Mouse (Mus musculus) left cerebral cortex, adult 11 months (tissue): ENCODE data around the gene Aplp1.

Experiments
- DNase-seq: peaks from one replicate; pipeline ENCODE4 v3.0.0; 2022; ENCODE audit warnings: low spot score

Gene Aplp1

GRCm38 (mm10) chr7:30450241-30450640, 4.9 kb upstream of the Aplp1 start:
- DNase-seq: no peak

GRCm38 (mm10) chr7:30444154-30444970, 973 bp downstream of the Aplp1 start:
- peak; percentile 81 for DNase-seq

DNA sequence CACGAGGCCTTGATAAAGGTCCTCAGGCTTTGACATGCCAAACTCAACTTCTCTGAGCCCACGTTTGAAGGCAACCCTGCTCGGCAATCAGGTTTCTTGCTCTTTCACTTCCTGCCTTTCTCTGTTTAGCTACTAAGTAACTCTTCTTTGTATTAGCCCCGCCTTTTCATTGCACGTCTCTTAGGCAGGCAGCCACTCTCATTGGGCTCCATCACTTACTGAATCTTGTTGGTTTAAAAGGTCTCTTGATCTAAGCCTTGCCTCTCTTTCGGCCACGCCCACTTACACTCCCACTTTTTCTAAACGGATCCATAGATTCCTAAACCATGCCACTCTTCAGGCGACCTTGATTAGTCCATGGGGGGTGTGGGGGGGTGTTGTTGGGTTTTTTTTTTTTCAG, 1.6 kb downstream of the Aplp1 start:
- no peak for DNase-seq

GRCm38 (mm10) chr7:30440697-30441096, 4.6 kb downstream of the Aplp1 start:
- DNase-seq: no peak

- DNase-seq: no peak
These were observed 5.6 kb downstream of the Aplp1 start for GRCm38 (mm10) chr7:30439734-30440133.

GRCm38 (mm10) chr7:30436879-30437278, 8.5 kb downstream of the Aplp1 start:
- DNase-seq: no peak

- DNase-seq: no peak
These were observed 10.2 kb downstream of the Aplp1 start for GRCm38 (mm10) chr7:30435156-30435555.

- no peak for DNase-seq
These were observed 10.6 kb downstream of the Aplp1 start for GRCm38 (mm10) chr7:30434701-30435100.

GRCm38 (mm10) chr7:30434238-30434637, 11.1 kb downstream of the Aplp1 start:
- no peak for DNase-seq

DNA sequence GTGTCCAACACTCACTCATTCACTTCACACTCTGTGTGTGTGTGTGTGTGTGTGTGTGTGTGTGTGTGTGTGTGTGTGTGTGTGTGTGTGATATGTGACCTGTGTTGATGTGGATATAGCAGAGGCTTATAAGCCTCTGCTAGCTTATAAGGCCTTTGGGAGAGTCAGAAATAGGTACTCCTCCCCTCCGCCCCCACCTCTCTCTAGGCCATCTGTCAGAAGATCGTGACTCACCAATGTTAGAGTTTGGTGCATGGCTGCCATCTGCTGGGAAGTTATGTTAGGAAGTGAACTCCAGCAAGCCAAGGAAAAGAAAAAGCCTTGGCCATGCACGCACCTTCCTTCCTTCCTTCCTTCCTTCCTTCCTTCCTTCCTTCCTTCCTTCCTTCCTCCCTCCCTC, 13.5 kb downstream of the Aplp1 start:
- peak; percentile 80 for DNase-seq

GRCm38 (mm10) chr7:30430191-30430590, 15.1 kb downstream of the Aplp1 start:
- DNase-seq: no peak

DNA sequence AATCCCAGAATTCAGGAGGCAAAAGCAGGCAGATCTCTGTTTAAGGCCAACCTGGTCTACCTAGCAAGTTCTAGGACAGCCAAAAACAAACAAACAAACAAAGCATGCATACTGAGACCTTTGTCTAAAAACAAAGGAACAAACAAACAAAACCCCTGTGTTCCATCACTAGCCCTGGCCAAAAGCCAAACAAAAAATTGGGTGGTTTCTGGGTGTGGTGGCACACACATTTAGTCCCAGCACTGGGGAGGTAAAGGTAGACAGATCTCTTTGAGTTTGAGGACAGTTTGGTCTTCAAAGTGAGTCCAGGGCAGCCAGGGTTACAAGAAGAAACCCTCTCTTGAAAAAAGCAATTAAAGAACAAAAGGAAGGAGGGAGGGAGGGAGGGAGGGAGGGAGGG, 16.0 kb downstream of the Aplp1 start:
- DNase-seq: no peak

DNA sequence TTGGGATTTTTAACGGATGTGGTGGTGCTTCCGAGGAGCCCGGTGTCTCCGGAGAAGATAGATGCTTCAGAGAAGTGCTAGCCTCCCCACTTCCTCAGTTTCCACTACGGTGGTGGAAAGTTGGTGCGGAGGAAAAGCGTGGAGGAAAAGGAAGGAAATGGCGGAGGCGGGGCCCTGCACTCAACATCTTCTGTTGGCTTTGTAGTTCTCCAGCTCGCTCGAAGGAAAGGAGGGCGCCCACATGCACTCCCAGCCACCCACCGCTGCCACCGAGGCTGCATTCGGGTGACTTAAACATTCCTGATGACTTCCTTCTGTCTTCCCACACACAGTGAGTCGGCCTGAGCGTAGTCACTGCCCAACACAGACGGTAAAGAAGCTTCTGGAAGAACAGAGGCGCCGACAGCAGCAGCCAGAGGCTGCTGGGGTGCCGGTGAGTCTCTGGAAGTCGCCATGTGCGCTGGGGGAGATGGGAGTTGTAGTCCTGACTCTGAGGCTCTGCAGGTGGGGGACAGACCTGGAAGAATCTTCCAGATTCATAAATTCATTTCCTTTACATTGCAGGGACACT, 22.2 kb downstream of the Aplp1 start:
- DNase-seq: no peak

DNA sequence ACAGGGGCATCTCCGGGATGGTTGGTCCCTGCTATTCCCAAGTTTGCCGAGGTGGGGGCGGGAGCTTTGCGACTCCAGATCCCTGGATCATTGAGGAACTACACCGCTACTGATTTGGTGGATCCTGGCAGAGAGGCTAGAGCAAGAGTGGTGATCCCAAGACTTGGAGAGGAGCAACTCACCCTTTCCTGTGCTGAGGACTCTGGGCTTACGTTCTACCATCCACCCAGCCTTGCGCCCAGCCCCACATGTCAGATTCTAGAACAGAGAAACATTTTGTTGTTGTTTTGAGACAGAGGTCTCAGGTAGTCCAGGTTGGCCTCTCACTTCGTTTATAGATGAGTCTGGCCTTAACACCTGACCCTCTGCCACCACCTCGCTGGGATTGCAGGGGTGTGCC, 22.8 kb downstream of the Aplp1 start:
- no peak for DNase-seq

DNA sequence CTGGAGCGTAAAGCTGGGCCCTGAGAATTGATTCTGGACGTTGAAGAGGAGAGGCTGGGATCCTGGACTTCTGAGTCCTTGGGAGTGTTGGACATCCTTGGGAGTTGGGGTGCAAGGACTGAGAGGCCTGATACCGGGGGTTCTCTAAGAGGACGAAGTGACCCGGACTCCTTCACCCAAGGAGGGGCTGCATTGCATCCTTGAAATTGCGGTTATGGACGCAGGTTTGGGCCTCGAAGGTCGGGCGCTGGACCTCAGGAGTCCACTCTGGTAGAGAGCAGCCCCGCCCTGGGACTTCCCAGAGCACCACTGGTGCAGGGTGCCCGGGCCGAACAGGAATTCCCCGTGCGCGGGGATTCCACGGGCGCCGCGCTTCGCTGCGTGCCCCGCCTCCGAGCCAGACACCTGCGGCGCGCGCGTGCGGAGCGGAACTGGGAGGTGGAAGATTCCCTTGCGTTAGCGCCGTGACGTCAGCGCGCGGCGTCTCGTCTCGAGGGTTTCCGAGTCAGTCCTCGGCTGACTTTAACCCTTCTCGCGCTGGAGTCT, 23.4 kb downstream of the Aplp1 start:
- peak; percentile 88 for DNase-seq

DNA sequence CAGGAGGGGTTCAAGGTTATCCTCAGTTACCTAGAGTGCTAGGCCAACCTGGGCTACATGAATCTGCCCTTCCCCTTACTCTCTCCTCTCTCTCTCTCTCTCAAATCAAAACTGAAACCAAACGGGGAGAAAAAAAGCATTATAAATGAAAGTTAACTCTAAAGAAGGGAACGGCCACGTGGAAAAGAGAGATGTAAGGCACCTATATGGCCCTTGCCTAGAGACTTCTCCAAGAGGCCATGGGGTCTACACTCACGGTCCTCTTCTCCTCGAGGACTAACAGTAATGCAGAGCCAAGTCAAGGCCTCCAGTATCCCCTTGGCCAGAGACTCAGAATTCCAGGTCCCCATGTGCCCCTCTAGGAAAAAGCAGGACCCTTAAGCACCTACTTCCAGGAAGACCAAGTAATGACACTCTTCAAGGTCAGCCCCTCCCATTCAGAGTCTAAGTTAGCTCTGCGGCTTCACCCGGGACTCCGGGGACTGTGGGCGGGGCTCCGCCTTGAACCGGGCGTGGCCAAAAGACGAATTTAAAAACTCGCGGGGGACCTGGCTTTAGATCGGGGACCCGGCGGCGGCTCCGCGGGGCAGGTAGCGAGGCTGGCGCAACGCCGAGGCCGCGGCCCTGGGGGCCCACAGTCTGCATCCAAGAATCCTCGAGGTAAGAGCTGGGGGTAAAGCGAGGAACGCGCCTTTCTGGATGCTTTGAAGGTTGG, 24.0 kb downstream of the Aplp1 start, which contains the start of gene Nfkbid:
Gene Nfkbid (plus strand): TSS at position 558 of the 715 bp plus-strand sequence.
- no peak for DNase-seq

GRCm38 (mm10) chr7:30420673-30421072, 24.7 kb downstream of the Aplp1 start:
- no peak for DNase-seq

- DNase-seq: no peak
These were observed 25.5 kb downstream of the Aplp1 start, which contains the start of gene Hcst for GRCm38 (mm10) chr7:30419561-30420499. Hcst (minus strand) TSS chr7:30419854.

- DNase-seq: no peak
These were observed 27.5 kb downstream of the Aplp1 start for GRCm38 (mm10) chr7:30417856-30418255.

DNA sequence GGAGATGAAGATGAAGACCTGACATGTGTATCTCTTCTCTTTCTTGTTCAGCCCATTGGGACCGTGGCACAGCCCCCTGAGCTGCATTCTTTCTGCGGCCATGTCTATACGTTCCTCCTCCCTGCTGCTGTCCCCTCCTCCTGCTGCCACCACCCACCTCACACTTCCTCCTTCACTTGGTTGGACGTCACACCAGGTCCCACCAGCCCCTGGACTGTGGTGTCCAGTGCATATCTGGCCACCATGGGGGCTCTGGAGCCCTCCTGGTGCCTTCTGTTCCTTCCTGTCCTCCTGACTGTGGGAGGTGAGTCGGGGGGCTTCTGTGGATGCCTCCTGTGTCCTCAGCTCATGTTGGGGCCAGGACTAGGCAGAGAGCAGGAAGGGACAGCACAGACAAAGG, 31.7 kb downstream of the Aplp1 start, which contains the start of gene Tyrobp:
Gene Tyrobp (plus strand): TSS at position 165 of the 400 bp plus-strand sequence.
- DNase-seq: no peak

DNA sequence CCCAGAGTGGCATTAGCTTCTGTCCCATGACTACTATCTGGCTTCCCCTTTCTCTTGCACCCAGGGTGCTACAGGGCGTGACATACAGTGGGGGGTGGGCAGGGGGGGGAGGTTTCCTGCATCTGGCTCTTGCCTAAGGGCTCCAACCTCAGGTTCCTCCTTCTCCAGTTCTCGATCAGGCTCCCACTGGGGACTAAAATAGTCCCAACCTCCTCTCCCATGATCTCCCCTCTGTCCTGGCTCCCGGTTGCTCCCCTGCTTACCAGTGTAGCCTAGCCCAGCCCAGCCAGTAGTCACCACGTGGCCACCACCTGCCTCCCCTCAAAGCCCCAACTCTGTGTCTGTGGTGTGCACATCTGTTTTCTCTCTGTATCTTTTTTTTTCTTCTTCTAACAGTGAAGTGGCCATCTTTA, 32.6 kb downstream of the Aplp1 start:
- DNase-seq: no peak
